Mouse (Mus musculus) neural tube, embryonic 11.5 days (tissue): Measurements from ENCODE around the gene Tmem202. TPM values are rescaled to one million over a fixed set of nuclear protein-coding genes. Genes with fewer than 3 reads are reported as not detected.

Experiments used
- ATAC-seq: fragments of 200-750 bp; cut with Nextera tagmentation; 2 replicates; pipeline ENCODE4 v1.8.0; 2017; ENCODE audit warnings: moderate number of reproducible peaks, mild to moderate bottlenecking, moderate TSS enrichment, moderate library complexity; ENCODE audit not compliant: insufficient read depth, low FRiP score, low TSS enrichment
- DNase-seq: peaks from one replicate; pipeline ENCODE4 v3.0.0-alpha.2; 2015; ENCODE audit warnings: low spot score
- H3K27ac ChIP-seq: fragments of 300-500 bp; sonication (generic); 2 replicates; pipeline ENCODE4 v1.5.1; 2014; ENCODE audit warnings: low read depth, mild to moderate bottlenecking, low read length
- H3K27me3 ChIP-seq: fragments of 300-500 bp; sonication (generic); 2 replicates; pipeline ENCODE4 v1.6.1; 2014; ENCODE audit warnings: mild to moderate bottlenecking, low read length, mixed read lengths; ENCODE audit not compliant: control insufficient read depth, insufficient read depth
- H3K36me3 ChIP-seq: fragments of 300-500 bp; sonication (generic); 2 replicates; pipeline ENCODE4 v1.6.1; 2014; ENCODE audit warnings: mild to moderate bottlenecking, low read length, moderate library complexity, mixed read lengths; ENCODE audit not compliant: control insufficient read depth, insufficient read depth
- H3K4me1 ChIP-seq: fragments of 300-500 bp; sonication (generic); 2 replicates; pipeline ENCODE4 v1.6.1; 2014; ENCODE audit warnings: low read length, mixed read lengths; ENCODE audit not compliant: control insufficient read depth, insufficient read depth
- H3K4me2 ChIP-seq: fragments of 300-500 bp; sonication (generic); 2 replicates; pipeline ENCODE4 v1.6.1; 2014; ENCODE audit warnings: low read depth, mild to moderate bottlenecking, moderate library complexity
- H3K4me3 ChIP-seq: fragments of 300-500 bp; sonication (generic); 2 replicates; pipeline ENCODE4 v1.5.1; 2014; ENCODE audit warnings: low read depth, low read length
- H3K9ac ChIP-seq: fragments of 300-500 bp; sonication (generic); 2 replicates; pipeline ENCODE4 v1.6.1; 2014; ENCODE audit warnings: mild to moderate bottlenecking, low read length
- H3K9me3 ChIP-seq: fragments of 300-500 bp; sonication (generic); 2 replicates; pipeline ENCODE4 v1.6.1; 2016; ENCODE audit warnings: low read length; ENCODE audit not compliant: control insufficient read depth
- WGBS: fragments of 180-500 bp; shearing (Covaris S2); extraction: QIAGEN DNeasy Blood & Tissue Kit; methylation state at CpG from one replicate; pipeline ENCODE4 v1.1.7; 2014; 5-methylcytosine and 5-hydroxymethylcytosine counted together
- polyA plus RNA-seq: library from polyadenylated mRNA; unstranded; fragments of >200 nt; fragmentation: Nextera tagmentation; extraction: Ambion mirVana; gene quantifications from 2 replicates; pipeline ENCODE4 v1.2.1, GENCODE M21; 2014

Gene Tmem202
- polyA plus RNA-seq, 1 experiment from 2014 or later, result not detected

DNA sequence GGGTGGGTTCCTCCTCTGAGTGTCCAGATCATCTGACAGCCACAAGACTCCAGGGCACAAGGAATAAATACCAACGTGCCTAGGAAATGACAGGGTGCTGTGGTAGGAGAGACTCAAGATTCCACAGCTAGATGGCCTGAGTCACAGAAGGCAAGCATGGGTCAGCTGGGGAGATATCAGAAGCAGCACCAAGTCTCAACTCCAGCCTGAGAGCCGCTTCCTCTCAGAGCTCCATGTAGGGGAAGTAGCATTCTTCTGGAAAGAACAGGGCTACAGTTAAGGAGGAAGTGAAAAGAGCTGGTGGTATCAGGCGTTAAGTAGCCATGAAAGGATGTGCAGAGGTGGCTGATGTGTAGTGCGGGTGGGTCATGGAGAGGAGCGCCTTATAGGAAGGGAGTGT, 5.1 kb upstream of the Tmem202 start:
- Histone ChIP-seq H3K4me3 (no peak overlapping the region), H3K27ac (no peak overlapping the region), H3K9me3 (no peaks in the 10 kb centered on the region), H3K4me1 (peaks cover 5% of the 10 kb centered on the region), H3K27me3 (no peaks in the 10 kb centered on the region), H3K9ac (no peak overlapping the region), H3K4me2 (no peak overlapping the region), H3K36me3 (no peaks in the 10 kb centered on the region)
- WGBS, result 90% methylated on average over 5 of the region's 5 CpGs
- DNase-seq, result no peak
- no peak for ATAC-seq

DNA sequence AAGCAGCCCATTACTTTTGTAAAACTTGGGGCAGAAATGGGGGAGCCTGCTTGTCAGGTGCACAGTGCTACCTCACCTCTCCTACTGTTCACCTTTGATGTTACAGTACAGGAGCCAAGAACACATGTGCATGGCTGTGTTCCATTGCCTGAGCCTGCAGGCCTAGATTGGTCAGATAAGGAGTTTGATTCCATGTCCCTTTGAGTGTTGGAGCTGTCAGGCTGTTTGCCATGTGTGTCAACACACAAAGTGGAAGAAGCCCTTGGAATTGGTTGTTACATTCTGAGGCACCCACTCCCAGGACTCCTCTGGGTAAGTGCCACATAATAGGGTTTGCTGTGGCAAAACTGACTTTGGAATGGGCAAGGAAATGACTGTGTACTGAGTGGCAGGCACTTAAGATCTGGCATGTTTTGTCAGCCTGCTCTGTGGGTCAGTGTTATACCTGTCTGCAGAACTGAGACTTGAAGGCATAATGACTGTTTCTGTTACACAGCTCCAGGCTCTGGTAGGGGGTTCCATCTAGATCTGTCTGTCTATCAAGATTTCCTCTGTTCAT, 3.2 kb upstream of the Tmem202 start:
- Histone ChIP-seq H3K36me3 (no peaks in the 10 kb centered on the region), H3K4me2 (no peak overlapping the region), H3K27ac (no peak overlapping the region), H3K9me3 (no peaks in the 10 kb centered on the region), H3K4me1 (peaks cover 5% of the 10 kb centered on the region), H3K9ac (no peak overlapping the region), H3K4me3 (no peak overlapping the region), H3K27me3 (no peaks in the 10 kb centered on the region)
- ATAC-seq (no peak), DNase-seq (no peak)

DNA sequence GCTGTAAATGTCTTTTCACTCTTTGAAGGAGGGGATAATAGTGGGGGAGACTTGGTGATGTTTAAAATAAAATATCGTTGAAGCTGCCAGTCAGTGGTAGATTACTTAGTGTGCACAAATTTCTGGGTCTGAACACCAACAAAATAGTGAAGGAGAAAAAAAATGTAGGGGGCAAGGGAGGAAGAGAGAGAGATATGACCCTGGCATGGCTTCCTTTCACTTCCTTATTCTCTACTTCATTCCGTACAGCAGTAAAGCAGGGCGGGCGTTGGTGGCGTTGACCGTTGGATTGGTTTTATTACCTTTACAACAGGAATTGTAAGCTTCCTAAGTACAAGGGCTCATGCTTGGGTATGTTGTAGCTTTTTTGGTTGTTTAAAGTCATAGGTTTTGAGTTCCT, 2.0 kb upstream of the Tmem202 start:
- ATAC-seq (no peak), DNase-seq (no peak)
- peaks cover 5% of the 10 kb centered on the region for H3K4me1 ChIP-seq
- H3K9me3 ChIP-seq, result no peaks in the 10 kb centered on the region
- H3K4me2 ChIP-seq, result no peak overlapping the region
- H3K36me3 ChIP-seq, result no peaks in the 10 kb centered on the region
- WGBS, result 85% methylated on average over 6 of the region's 6 CpGs
- H3K27me3 ChIP-seq, result no peaks in the 10 kb centered on the region
- H3K9ac ChIP-seq, result no peak overlapping the region
- no peak overlapping the region for H3K27ac ChIP-seq
- H3K4me3 ChIP-seq, result no peak overlapping the region

DNA sequence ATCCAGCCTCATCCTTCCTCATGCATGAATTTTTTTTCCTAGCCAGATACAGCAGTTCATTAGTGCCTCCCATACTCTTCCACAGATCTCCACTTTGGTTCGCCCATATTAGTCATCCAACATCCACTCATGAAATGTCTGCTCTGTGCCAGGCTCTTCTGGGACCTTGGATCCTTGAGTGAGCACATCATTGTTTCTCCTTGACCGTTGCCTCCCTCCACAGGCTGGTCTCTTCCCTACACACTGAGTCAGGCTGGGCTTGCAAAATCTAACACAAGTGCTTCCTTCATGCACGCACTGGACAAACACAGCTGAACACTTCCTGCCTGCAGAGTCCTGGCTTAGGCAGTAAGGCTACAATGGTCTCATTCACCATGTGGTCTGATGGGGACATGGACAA, 2.0 kb downstream of the Tmem202 start:
- H3K36me3 ChIP-seq, result no peaks in the 10 kb centered on the region
- 81% methylated on average over 3 of the region's 3 CpGs for WGBS
- no peak overlapping the region for H3K9ac ChIP-seq
- no peak overlapping the region for H3K4me2 ChIP-seq
- H3K9me3 ChIP-seq, result no peaks in the 10 kb centered on the region
- H3K27ac ChIP-seq, result no peak overlapping the region
- no peak for DNase-seq
- peaks cover 5% of the 10 kb centered on the region for H3K4me1 ChIP-seq
- H3K27me3 ChIP-seq, result no peaks in the 10 kb centered on the region
- H3K4me3 ChIP-seq, result no peak overlapping the region
- no peak for ATAC-seq

DNA sequence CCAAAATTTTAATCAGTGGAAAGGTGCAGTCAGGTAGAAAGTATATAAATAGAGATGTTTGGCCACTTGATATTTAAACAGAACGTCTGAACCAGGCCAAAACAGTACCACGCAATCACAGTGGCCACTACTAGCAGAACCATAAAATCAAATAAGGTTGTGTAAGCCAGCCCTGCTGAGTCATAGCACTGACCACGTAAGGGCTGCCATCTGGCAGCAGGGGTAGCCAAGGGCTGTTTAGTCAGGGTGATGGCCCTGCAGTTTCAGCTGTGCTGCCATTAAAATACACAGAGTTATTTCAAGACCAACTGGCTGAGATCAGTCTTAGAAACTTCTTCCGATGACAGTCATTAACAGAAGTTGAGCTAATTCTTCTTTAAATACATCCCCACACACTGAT, 5.8 kb downstream of the Tmem202 start:
- DNase-seq (no peak), ATAC-seq (no peak)
- Histone ChIP-seq H3K4me3 (no peak overlapping the region), H3K4me2 (no peak overlapping the region), H3K4me1 (no peaks in the 10 kb centered on the region), H3K36me3 (no peaks in the 10 kb centered on the region), H3K9ac (no peak overlapping the region), H3K27ac (no peak overlapping the region), H3K9me3 (no peaks in the 10 kb centered on the region), H3K27me3 (no peaks in the 10 kb centered on the region)
- WGBS, result 65% methylated on average over 4 of the region's 4 CpGs

DNA sequence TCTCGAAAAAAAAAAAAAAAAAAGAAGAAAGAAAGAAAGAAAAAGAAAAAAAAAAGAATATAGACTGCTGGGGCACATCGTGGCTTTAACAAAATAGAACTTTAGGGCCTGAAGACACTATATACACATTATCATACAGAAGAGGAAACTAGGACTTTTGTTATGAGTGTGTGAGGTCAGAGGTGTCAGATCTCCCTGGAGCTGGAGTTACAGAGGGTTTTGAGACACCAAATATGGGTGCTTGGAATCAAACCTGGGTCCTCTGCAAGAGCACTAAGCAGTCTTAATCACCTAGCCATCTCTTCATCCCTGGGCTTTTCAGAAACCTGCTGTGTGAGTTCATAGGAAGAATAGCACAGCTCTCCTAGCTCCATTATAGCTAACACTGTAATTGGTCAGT, 6.2 kb downstream of the Tmem202 start:
- ATAC-seq (no peak), DNase-seq (no peak)
- Histone ChIP-seq H3K9ac (no peak overlapping the region), H3K36me3 (no peaks in the 10 kb centered on the region), H3K4me1 (no peaks in the 10 kb centered on the region), H3K4me3 (no peak overlapping the region), H3K27ac (no peak overlapping the region), H3K9me3 (no peaks in the 10 kb centered on the region), H3K27me3 (no peaks in the 10 kb centered on the region), H3K4me2 (no peak overlapping the region)
- WGBS, result 68% methylated on average over 2 of the region's 2 CpGs

DNA sequence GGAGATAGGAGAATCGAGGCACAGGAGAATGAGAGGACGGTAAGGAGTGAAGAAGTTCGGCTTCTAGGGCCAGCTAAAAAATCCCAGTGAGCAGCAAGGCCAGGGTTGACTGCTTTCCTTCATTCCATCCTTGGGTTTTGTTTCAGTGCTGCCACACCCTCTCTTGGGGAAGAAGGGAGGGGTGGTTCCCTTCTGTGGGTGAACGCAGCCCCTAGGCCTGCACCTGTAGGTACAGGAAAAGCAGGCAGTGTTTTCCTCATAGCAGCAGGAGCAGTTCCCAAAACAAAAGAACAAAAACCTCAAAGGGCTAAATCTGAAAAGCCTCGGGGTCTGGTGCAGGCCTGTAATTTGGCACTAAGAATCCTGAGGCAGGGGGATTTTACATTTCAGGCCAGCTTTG, 8.0 kb downstream of the Tmem202 start:
- no peak for ATAC-seq
- WGBS, result 38% methylated on average over 5 of the region's 5 CpGs
- no peaks in the 10 kb centered on the region for H3K27me3 ChIP-seq

DNA sequence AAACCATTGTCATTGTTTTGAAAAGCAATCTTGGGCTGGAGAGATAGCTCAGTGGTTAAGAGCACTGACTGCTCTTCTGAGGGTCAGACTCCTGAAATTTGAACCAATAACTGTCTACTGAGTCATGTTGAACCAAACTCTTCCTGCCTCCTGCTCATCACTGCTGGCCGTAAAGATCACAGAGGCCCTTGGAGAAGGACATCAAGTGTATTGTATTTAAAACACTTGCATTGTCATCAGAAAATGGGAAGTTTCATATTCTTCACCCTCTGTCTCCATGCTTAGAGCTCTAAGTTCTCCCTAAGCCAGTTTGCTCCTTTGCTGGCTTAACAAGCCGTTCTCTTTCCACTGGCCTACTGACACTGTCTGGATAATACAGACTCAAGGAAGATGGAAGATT, 11.4 kb downstream of the Tmem202 start:
- H3K36me3 ChIP-seq, result no peaks in the 10 kb centered on the region
- no peak overlapping the region for H3K4me2 ChIP-seq
- no peak overlapping the region for H3K4me3 ChIP-seq
- no peaks in the 10 kb centered on the region for H3K27me3 ChIP-seq
- ATAC-seq, result no peak
- 85% methylated on average over 2 of the region's 2 CpGs for WGBS
- no peak for DNase-seq
- H3K9ac ChIP-seq, result no peak overlapping the region
- no peak overlapping the region for H3K27ac ChIP-seq
- no peaks in the 10 kb centered on the region for H3K4me1 ChIP-seq
- H3K9me3 ChIP-seq, result no peaks in the 10 kb centered on the region

More for the DNA sequence above, 8.0 kb downstream of the Tmem202 start:
- Histone ChIP-seq H3K9me3 (no peaks in the 10 kb centered on the region), H3K9ac (no peak overlapping the region), H3K27ac (no peak overlapping the region), H3K4me1 (no peaks in the 10 kb centered on the region), H3K36me3 (no peaks in the 10 kb centered on the region), H3K4me3 (no peak overlapping the region), H3K4me2 (no peak overlapping the region)
- DNase-seq, result no peak

DNA sequence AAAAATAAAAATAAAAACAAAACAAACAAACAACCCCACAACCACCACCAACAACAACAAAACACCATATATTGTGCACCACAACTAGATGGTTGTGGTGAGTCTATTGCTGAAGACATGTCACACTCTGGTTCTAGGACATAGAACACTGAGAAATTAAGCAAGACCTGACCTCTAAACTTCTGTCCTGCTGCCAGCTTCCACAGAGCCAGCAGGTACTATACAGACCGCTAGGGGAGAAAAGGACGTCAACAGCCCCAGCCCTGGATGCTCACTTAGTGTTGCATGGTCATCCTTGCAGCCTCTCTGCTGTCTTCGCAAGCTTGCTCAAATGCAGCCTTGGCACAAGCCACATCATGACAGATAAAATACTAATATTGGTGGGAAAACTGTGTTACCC, 12.1 kb downstream of the Tmem202 start:
- no peak for DNase-seq
- ATAC-seq, result no peak
- WGBS, result 88% methylated on average over 3 of the region's 3 CpGs
- Histone ChIP-seq H3K27me3 (no peaks in the 10 kb centered on the region), H3K4me3 (no peak overlapping the region), H3K9me3 (no peaks in the 10 kb centered on the region), H3K4me1 (no peaks in the 10 kb centered on the region), H3K4me2 (no peak overlapping the region), H3K36me3 (no peaks in the 10 kb centered on the region), H3K27ac (no peak overlapping the region), H3K9ac (no peak overlapping the region)
